Mouse (Mus musculus) lung, postnatal 36 days (tissue): ENCODE measurements around the gene Zfp981.
"Not testable (repeated sequence)": the region's sequence is repeated elsewhere in the genome, so short reads cannot be mapped to it uniquely, and the experiment has no call there.

Experiments
- DNase-seq: peaks from one replicate; pipeline ENCODE4 v3.0.0; 2022; ENCODE audit warnings: mixed read lengths

The Zfp981 gene

DNA sequence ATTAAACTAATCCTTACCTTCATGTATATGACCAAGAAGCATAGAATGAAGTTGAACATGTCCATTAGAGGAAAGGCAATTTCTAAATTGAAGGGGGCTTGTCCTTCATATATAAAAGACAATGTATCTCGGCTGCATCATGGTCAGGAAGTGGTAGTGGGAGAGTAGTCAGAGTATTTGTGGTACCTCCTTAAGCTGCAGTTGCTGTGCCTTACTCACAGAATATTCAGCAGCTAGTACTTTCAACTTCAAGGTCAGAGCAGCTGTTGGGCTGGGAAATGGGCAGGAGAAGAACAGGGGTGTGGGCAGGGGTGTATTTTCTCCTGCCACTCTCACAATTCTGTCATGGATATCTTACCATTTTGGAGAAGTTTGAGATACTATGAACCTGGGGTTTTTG lies 15.1 kb upstream of the Zfp981 start:
- not testable (repeated sequence) for DNase-seq

DNA sequence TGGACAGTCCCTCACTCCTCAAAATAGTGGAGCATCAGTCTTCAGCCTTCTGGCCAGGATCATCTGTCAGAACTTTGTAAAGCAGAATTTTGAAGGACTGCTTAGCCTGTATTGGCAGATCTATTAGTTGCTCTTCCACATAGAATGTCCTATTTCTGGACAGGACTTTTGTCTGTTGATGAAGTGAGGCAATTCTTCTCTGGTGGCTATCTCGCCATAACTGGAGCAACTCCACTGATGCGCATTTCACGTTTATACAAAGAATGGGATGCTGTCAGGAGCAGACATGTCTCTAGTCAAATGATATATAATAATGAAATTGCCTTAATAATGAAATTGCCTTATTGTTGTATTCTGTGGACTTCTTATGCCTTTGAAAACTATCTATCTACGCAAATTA lies 12.6 kb upstream of the Zfp981 start:
- DNase-seq, result not testable (repeated sequence)

DNA sequence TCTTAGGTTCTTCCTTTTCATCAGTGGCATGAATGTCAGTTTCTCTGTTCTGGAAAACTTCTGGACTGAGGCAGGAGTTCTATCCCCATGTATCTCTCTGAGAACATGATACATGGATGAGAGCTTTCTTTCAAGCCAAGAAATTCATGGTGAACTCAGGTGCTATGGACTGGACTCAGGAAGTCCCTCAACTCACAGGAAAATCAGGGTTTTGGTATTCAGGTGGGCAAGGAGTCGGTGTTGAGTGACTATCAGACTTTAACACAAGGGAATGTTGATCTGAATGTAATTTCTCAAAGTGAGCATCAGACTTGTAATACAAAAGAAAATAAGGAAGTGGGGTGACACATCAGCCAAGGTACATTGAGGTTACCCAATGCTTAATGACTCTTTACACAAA lies 9.8 kb upstream of the Zfp981 start:
- not testable (repeated sequence) for DNase-seq

DNA sequence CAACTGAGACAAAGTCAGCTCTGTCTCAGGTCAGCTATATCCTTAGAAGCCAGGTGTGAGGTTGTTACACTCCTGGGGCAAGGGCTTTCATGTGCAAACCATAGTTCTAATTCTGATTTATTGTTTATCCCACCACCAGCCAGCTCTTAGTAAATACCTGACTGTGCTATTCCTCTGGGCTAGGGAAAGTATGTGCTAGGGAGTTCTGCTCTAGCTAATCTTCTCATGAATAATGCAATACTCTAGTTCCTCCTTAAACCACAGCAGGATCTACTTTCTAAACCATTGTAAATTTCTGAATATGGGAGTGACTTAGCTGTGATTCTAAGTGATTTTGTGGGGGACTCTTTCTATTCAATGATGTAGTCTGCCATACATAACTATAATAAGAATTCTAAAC lies 9.4 kb upstream of the Zfp981 start:
- DNase-seq, result no peak

DNA sequence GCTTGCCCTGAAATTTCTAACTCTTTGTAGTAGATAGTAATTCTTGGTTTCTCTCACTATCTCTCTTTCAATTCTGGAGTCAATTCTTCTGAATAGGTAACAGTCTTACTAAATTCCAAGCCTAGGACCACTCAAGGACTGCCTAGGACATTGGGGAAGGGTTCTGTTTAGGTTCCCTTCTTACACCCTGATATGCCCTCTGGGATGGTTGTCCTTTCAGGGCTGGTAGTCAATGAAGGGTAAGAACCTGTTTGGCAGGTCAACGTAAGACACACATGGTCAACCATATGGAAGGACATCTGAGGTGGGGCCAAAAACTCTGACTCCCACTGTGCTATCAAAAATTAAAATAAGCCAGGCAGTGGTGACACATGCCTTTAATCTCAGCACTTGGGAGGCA lies 9.0 kb upstream of the Zfp981 start:
- DNase-seq, result no peak

DNA sequence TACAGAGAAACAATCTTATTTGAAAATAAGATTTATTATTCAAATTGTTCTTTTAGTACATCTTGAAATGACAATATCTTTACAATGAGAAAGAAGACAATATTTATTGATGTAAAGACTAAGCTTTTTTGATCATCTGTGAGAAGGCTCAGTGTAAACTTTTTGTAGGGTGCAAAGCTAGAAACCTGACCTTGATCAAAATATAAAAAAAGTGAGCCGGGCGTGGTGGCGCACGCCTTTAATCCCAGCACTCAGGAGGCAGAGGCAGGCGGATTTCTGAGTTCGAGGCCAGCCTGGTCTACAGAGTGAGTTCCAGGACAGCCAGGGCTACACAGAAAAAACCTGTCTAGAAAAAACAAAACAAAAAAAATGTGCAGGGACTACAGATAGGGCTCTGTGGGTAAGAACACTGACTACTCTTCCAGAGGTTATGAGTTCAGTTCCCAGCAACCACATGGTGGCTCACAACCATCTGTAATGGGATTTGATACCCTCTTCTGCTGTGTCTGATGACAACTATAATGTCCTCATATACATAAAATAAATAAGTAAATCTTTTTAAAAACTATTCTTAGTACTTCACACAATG lies 8.4 kb upstream of the Zfp981 start:
- DNase-seq, result not testable (repeated sequence)

DNA sequence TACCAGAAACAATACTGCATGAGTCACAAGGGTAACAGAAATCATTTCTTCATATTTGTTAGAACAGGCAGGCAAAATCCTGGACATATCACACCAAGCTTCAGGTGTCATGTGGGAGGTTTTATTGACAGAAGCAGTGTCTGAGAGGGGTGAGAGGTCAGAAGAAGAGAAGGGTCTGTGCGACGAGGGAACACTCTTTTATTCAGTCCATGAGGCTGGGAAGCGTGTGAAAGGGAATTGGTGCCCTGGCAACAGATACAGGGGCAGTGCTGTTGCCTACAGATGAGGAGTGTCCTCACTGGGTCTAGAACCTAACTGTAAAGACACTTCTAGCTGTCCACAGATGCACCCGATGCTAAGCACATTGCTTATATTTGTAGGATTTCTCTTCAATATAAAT lies 6.8 kb upstream of the Zfp981 start:
- DNase-seq, result no peak

DNA sequence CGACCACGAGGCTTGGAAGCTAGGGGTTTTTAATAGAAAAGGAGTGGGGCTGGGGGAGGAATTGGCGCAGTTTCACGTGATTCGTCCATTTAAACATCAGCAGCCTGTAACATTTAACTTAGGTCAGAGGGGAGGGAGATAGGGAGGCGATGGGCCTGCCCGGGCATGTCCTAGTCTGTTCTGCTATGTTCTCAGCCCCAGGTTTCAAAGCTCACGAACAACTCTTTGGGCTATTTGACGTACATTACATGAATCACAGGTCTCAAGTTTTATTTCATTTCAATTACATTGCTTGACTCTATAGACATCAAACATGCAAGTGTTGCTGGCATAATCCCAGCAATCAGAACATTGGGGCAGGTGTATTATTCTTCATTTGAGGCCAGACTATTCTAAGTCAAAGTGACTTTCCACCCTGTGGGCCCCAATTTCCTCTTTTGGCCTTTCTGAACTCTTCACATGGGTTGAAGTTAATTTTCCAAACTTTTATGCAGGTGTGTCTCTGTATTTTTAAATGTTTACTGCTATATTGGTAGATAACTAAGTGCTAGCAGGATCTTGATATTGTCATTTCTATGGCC lies 4.0 kb upstream of the Zfp981 start:
- not testable (repeated sequence) for DNase-seq

DNA sequence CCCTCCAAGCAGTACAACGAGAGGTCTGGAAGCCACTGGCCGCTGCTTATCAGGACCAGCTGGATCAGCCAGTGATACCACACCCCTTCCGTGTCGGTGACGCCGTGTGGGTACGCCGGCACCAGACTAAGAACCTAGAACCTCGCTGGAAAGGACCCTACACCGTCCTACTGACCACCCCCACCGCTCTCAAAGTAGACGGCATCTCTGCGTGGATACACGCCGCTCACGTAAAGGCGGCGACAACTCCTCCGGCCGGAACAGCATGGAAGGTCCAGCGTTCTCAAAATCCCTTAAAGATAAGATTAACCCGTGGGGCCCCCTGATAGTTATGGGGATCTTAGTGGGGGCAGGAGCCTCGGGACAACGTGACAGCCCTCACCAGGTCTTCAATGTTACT lies 7.2 kb downstream of the Zfp981 start:
- not testable (repeated sequence) for DNase-seq

DNA sequence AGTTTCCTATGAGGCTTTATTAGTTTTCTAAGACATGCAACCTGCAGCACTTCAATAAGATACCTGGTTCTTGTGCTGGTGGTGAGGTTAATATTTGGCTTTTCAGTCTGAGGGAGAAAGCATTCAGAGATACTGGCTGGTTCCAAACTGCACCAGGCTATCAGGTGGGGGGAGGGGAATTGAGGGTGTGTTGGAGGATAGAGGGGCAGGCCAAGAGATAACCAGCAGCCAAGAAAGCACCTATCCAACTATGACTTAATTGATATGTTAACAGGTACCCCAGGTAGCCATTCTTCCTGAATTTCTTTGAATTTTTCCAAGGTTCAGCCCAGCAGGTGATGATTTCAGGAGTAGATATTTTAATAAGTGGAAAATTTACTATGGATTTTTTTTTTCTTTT lies 10.0 kb downstream of the Zfp981 start:
- not testable (repeated sequence) for DNase-seq

DNA sequence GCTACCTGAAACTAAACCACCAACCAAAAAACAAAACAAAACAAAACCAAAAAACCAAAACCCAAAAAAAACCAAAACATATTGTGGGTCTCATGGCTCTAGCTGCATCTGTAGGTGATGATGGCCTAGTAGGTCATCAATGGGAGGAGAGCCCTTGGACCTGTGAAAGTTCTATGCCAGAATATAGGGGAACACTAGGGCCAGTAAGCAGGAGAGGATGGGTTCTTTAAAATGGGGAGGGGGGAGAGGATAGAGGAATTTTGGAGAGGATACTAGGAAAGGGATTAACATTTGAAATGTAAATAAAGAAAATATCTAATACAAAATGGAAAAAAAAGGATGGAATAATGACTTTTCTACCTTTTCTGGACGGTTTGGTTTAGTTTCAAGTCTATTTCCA lies 14.6 kb downstream of the Zfp981 start:
- DNase-seq, result no peak

DNA sequence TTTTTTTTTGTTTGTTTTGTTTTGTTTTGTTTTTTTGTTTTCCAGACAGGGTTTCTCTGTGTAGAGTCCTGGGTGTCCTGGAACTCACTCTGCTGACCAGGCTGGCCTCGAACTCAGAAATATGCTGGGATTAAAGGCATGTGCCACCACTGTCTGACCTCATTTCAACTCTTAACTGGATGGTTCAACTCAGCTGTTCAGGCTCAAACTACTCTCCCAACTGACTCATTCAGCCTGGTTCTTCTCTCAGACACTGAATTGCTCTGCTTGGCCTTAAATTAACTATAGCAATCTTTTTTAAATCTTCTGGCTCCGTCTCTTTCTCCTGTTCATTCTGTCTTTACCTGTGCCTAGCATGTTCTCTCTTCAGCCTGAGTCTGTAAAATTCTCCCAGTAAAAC lies 15.3 kb downstream of the Zfp981 start:
- DNase-seq, result not testable (repeated sequence)

DNA sequence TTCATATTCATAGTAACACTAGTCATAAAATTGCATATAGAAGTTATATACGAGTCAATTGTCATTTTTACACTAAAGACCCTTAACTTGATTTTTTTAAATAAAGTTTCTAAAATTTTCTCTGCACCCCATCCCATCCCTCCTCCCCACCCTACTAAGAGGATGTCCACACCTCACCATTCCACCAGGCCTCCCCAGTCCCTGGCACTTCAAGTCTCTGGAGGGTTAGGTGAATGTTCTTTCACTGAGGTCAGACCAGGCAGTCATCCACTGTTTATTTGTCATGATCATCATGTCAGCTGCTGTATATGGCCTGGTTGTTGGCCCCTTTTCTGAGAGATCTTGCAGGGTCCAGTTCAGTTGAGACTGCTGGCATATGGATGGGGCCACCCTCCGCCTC lies 18.9 kb downstream of the Zfp981 start:
- DNase-seq, result no peak

DNA sequence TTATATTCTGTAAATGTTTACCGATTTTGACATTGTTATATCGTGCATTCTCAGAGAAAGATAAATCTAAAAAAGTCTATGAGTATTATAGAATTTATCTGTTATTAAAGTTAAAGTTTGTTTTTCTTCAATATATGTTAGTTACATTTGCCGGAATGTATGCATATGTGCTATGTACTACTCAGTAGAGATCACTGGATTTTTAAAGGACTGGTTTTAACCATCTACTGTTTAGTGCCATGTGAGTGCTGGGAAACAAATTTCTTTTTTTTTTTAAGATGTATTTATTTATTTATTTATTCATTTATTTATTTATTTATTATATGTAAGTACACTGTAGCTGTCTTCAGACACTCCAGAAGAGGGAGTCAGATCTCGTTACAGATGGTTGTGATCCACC lies 32.7 kb downstream of the Zfp981 start:
- DNase-seq, result no peak

DNA sequence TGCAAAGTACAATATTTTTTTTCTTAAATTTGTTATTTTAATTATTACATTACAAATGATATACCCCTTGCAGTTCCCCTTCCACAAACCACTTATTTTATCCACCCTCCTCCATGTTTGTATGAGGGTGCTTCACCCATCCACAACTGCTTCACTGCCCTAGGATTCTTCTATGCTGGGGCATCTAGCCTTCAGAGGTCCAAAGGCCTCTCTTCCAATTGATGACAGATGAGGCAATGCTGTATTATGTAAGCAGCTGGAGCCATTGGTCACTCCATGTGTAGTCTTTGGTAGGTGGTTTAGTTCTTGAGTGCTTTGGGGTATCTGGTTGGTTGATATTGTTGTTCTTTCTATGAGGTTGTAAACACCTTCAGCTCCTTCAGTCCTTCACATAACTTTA lies 34.1 kb downstream of the Zfp981 start:
- no peak for DNase-seq

DNA sequence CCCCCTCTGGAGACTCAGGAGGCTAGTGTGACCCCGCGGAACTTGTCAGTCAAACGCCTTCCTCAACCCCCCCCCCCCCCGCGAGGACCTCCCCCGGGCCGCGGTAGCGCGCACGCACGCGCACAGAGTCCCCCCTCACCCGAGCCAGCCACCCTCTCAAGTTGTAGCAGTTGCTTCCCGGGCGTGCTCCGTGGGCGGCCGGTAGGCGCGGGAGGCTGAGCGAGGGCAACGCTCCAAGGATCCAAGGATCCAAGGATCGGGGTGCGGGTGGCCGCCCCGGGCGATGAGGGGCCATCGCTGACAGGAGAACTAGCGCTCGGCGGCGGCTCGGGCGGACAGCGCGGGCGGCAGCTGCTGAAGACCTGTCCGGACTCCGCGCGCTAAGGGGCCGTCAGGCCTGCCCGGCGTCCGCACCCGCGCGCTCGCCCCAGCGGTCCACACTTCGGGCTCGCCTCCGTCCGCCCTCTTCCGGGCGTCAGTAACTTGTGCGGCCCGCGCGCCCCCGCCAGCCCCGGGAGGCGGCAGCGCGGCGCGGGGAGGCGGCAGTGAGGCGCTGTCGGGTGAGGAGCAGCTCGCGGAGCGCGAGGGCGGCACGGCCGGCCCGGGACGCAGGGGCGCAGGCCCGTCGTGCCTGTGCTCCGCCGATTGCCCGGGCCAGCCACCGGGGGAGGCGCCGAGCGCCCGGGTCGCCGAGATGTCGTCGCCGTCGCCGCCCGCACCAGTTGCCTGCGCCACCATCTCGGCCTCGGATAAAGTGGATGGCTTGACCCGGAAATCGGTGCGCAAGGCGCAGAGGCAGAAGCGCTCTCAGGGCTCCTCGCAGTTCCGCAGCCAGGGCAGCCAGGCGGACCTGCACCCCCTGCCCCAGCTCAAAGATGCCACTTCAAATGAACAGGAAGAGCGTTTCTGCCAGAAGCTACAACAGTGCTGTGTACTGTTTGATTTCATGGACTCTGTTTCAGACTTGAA lies 78.4 kb downstream of the Zfp981 start:
- not testable (repeated sequence) for DNase-seq
